Mouse (Mus musculus) gastrocnemius, postnatal 10 days (tissue): ENCODE results near the gene Prss12. TPM values are rescaled to one million over a fixed set of nuclear protein-coding genes. Genes with fewer than 3 reads are reported as not detected.
A peak's percentile ranks its signal among the peaks of the same experiment; 100 is the strongest.

Experiments used
- DNase-seq: peaks from one replicate; pipeline ENCODE4 v3.0.0; 2021; ENCODE audit warnings: mixed read lengths
- long read RNA-seq, 2 experiments: library from polyadenylated mRNA; stranded (forward); transcript quantifications; one replicate each; pipeline ENCODE4 v2.0.0; 2021
- total RNA-seq, 2 experiments: library from RNA; stranded (reverse); gene quantifications; 2 replicates each; pipeline ENCODE4 v1.2.3; 2021

Prss12 gene
- total RNA-seq: 1 to 10 TPM; 3.9 to 4.4 TPM
- long read RNA-seq, experiment 1, transcript Prss12-201 (11 exons, 2,602 nt): major isoform, 10 of 10 reads
- long read RNA-seq, experiment 1, partial matches to known transcripts: 0 of 10 reads
- long read RNA-seq, experiment 1, other reads (novel, unspliced or antisense): 0 of 10 reads
- long read RNA-seq, experiment 2, transcript Prss12-201 (11 exons, 2,602 nt): major isoform, 8 of 9 reads
- long read RNA-seq, experiment 2, partial matches to known transcripts: 1 of 9 reads
- long read RNA-seq, experiment 2, other reads (novel, unspliced or antisense): 0 of 9 reads

DNA sequence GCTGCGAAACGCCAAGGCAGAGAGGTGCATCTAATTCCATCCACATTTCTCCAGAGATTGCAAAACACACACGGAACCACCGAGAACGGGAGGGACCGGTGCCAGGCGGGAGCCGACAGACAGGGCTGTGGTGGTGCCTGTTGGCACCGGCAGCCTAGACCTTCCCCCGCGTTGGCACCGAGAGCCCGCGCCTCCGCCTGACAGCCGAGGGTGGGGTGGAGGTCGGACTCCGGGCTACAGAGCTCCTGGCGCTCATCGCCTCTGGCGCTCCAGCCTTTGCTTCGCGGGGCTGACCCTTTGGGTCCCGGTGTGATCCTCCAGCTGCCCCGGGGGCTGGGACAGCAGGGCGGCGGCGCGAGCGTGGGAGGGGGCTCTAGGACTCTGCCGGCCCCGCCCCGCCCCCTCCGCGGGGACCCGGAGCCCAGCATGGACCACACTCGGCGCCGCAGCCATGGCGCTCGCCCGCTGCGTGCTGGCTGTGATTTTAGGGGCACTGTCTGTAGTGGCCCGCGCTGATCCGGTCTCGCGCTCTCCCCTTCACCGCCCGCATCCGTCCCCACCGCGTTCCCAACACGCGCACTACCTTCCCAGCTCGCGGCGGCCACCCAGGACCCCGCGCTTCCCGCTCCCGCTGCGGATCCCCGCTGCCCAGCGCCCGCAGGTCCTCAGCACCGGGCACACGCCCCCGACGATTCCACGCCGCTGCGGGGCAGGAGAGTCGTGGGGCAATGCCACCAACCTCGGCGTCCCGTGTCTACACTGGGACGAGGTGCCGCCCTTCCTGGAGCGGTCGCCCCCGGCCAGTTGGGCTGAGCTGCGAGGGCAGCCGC is at the start of gene Prss12:
TSS of gene Prss12 (plus strand) at position 206 of the 830 bp plus-strand sequence.
- DNase-seq: peak; percentile 32

DNA sequence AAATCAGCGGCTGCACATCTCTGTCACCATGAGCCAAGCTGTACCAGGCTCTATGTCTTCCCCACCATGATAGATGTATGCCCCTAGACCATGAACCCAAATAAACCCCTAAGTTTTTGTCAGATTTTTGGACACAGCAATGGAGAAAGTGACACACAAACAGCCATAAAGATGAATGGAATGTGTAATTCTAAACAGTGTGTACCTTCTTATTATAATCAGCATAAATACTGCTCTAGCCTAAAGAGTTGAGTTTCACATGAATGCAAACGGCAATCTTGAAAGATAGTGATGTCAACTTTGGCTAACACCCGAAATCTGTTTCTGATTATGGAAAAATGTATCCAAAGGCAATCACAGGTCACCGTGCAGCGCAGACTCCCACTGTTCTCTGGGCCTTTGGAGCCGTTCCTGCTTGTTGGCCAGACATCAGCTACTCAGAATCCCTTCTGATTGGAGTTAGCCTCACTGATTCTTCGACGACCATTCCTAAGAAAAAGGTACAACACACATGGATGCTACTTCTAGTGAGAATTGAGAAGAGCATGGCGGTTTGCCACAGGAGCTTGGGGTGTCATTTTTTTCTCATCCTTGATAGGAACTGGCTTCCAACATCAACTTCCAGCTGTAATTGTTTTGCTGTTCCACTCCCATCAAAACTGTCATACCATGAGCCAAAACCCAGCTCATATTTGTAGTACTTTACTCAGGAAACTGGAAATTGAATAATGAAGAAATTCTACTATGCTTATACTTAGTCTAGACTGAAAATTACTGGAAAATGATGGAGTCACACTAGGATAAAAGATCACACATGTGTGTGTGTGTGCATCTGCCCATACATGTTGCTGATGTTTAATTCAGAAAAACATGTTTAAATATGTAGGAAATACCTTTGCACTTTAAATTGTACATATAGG is 48.9 kb upstream of the Prss12 start:
- DNase-seq: peak; percentile 4

DNA sequence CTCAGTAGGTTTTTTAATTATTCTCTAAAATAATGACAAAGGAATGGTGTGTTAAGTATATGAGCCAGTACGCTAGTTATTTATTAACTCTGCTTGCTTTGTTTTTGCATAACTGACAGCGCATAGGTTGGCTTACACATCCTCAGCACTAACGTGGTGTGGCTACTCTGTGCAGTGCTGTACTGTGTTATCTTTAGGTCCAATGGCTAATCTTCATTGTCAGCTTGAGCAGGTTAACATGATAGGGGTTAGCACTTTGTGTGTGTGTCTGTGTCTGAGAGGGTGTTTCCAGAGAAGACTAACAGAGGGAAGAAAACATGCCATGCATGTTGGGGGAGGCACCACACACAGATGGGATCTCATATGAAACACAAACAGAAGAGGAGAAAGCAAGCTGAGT is 41.8 kb upstream of the Prss12 start:
- DNase-seq: no peak

DNA sequence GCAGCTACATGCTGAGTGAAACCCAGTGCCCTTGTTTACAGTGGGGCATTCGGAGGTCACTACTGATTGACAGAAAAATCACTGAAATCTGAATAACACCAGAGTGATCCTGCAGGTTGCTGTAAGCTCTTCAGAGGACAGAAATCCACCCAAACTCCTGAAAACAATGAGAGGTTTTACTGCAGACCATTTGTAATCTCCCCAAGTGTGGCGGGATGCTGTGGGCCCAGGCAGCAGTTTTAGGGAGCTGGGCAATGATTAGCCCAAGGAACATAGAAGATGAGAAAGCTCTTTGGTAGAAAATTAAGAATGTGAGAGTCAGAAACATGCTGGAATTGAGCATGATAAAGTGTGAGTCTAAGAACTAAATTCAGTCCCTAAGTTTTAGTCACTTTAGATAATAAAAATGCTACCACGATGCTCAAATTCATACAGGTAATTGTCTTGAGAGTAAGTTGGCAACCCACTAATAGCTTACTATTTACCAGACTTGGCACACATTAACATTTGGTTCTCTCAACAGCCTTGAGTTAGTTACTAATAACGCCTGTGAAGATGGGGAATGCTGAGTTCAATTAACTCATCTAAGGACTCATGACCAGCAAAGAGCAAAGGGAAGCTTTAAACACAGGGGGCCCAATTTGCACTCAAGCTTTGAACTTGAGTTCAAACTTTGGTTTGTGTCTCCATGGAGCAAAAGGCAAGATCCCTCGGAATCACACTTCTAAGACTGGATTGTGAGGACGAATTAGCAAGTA is 34.7 kb upstream of the Prss12 start:
- DNase-seq: no peak

DNA sequence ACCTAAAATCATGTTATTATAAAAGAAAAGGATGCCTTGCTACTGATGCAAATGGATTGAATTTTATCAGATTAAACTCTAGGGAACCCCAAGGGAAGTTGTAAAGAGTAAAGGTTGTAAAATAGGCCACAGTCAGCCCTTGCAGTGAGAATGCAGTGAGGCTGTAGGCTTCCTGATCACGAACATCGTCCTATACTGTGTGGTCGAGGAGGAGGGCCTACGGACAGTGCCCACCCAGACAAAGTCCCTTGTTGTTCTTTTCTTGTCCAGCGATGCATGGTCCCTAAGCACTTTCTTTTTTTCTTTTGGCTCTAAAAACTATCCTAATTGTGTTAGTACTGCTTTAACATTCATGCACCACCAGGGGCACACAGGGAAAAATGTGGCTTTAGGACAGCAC is 33.5 kb upstream of the Prss12 start:
- DNase-seq: no peak

DNA sequence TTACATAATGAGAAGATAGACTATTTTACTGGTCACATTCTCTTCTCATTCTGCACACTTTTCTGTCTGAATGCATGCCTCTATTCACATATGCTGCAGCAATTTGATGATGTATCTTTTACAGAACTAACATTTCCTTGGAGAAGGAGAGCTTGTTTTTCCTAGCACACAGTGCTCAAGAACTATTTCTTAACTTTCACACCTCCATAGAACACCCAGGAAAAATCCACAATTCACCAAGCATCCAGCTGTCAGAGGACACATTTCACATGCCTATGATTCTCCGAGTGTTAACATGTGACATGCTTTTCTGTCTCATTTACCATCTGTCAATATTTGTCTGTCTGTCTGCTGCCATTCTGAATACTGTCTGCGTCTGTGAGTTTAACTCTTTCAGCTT is 21.1 kb upstream of the Prss12 start:
- no peak for DNase-seq

DNA sequence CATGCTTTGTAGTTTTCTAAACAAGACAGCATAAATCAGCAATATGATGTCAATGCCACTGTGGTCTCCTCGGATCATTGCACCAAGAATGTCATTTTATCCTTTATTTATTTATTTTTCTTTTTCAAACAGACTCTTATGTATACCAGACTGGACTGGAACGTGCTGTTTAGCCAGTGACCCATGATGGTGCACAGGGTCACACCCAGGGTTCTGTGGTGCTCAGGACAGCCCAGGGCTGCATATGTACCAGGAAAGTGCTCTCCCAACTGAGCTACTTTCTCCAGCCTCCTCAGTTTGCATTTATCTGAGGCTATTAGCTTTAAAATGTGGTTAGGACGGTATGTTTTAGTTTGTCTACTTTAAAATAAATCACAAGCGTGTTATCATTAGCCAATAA is 18.7 kb upstream of the Prss12 start:
- no peak for DNase-seq

DNA sequence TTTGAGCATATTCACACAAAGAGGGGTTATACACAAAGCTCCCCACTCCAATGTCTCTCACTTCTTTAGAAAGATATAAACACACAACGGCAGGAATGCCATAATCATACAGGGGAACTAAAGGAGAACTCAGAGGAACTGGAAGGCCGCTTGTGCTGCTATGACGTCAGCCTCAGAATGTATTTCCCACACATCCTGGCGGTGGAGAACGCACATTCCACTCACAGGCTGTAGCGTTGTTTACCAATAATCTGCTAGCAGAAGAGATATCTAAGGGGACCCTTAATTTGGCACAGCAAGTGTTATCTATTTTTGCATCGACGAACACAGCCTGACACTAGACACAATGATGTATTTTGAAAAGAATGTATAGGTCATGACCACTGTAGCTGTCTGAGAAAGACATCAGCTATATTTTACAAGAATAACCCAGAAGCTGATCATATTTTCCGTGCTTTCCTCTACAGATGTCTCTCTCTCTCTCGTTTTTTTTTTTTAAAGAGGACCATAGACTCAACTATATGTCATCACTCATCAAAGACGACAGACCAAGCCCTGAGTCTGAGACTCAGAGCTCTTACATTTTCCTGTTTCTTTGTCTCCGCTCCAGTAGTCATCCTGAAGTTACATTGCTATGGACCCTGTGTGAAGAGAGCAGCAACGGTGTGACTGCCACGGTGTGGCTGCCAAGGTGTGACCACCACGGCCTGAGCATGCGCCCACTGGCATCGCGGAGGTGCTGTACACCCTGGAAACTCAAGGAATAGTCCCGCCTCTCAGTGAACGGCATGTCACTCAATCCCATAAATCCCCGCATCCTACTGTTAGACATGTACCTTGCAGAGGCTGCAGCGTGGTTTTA is 16.9 kb upstream of the Prss12 start:
- no peak for DNase-seq

DNA sequence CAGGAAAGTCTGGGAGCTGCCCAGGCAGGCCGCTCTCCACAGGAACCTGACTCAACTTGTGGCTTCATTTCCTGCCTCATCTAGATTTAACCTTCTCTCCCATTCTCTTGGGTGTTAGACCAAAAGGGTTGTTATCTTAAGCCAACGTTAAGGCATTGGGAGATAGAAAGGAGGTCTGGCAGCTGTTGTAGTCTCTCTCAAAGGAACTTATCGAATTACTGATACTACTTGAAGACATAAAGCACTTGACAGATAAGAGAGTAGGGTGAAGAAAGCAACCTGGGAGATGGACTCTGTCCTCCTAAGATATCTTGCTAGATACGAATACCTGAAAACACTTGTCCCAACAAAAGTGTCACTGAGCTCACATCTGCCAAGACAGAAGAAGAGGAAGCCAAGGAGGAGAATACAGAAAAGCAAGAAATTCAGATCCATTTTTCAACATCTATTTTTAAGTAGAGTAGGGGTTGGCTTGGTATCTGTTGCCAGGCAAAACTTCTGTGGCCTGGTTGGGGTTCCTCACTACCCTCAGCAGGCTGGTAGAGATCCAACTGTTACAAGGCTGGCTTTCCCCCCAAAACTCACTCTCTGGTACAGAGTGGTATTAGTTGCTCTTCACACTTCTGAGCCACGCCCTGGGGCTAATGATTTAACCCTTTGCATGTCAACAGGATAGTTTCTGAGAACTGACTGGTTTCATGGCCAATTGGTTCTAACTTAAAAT is 14.6 kb upstream of the Prss12 start:
- DNase-seq: no peak

DNA sequence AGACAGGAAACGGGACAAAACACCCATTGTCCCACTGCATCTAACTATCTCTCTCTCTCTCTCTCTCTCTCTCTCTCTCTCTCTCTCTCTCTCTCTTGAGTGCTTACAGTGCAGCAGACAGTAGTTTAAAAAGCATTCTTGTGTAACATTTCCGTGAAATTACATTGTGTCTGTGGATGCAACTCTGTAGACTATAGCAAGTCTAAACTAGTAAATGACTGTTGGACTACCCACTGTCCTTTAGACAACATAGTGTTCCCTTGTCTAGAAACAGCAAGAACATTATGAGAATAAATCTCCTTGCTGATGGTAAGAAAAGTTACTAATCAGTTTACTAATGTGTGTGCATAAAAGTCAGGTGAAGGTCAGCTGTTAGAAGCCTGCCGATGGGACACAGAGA is 13.4 kb upstream of the Prss12 start:
- no peak for DNase-seq

DNA sequence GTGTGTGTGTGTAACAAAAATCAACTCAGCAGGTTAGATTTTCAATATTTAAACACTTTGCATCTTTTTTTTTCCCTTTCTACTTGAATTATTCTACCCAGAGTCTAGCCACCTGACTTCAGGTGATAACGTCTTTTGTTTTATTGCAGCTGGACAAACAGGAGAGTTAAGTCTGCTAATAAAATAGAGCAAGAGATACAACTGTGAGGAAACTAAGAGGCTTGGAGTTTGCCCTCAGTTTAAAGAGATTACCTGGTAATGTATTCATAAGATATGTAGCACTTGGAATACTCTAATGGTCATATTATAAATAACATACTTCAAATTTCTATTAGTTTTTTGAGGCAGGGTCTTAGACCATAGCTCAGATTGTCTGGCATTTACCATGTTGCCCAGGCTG is 9.1 kb upstream of the Prss12 start:
- DNase-seq: no peak

DNA sequence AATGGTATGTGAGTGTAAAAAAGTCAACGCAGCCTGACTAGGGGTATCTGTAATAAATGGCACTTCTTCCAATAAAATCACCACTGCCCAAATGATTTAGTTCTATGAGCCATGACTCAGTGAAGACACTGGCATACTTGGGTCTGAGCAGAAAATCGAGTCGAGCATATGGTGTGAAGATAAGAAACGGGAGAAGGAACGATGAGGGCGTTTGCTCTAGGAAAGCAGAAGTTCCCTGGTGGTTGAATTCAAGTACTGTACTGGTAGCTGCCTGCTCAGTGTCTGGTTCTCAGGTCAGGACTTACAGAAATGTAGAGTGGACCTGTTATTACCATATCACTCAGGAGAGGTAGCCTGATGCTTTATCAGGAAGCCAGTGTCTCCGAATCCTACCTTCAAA is 6.2 kb upstream of the Prss12 start:
- no peak for DNase-seq

DNA sequence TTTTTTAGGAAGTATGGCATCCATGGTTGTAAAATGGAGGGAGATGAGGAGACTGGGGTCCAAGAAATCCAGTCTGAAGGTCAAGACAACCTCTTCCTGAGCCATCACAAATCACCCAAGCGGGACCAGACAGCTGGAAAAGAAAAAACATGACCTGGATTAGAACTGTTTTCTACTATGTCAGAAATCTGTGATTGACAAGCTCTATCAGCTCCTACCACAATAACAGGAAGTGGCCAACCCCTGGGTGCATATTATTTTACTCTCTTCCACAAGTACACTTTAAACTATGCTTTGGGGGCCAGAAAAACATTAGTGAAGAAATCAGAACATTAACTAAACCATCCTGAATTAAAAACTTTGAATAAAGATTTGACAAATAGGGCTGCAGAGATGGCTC is 2.2 kb upstream of the Prss12 start:
- DNase-seq: no peak

DNA sequence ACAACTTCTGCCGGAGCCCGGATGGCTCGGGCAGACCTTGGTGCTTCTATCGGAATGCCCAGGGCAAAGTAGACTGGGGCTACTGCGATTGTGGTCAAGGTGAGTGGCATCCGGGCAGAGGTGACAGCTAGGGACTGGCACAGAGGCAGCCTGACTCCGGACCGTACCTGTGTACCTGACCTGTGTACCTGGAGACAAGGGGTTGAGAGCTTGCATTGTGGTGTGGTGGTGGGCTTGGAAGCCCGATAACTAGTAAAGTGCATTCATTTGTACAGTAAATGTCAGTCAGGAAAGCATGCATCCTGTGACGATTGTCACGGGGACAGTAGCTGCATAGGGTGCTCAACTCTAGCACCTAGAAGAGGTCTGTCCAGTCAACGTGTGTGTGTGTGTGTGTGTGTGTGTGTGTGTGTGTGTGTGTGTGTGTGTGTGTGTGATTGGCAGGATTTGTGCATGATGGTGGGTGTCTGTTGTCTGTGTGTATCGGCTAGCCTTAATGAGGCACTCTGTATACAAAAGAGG is 886 bp downstream of the Prss12 start:
- no peak for DNase-seq

DNA sequence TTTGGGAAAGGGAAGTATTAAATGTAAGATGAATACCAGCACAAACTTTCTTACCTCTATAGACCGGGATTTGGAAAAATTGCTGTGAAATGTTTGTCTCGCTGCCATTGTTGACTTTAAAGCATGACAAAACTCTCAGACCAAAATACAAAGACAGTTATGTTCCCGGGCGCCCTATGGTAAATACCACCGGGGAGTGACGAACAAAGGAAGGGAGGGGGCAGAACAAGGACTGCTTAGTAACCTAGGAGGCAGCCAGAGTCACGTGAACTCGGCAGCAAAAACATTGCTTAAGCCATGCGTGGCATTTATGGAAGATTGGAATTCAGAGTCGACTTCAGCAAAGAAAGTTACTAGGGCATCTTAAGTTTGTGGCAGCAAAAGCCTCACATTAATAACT is 1.4 kb downstream of the Prss12 start:
- DNase-seq: no peak

DNA sequence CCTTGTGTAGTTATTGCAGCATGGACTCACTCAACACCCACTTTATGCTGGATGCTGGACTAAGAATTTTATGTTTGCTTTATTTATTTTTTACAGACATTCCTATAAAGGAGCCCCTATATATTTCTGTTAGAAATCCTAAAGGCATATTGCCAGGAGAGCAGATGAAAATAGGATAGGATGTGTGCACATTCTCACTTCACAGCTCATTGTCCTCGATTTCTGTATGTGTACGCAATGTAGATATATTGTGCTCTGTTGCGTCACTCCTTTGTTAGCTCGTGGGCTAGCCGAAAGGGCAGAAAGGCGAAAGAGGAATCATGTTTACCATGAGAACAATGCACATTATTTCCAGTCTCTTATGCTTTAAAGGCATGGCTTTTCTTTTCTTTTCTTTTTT is 3.4 kb downstream of the Prss12 start:
- DNase-seq: no peak

DNA sequence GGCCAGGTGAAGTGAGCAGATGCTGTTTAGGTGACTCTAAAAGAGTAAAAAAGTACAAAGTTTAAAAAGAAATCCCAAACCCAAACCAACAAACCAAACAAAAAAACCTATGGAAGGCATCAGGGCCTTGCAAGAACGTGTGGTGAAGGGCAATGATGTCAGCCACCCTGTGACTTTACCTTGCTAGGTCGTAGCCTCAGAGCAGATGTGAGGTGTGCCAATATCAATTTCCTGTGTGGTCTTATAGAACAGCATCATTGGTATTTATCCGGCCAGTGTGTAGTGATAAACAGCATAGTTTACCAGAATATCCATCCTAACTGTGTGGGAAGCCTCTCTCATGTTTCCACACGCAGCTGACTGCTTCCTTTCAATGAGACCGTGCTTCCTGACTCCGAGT is 6.2 kb downstream of the Prss12 start:
- no peak for DNase-seq

DNA sequence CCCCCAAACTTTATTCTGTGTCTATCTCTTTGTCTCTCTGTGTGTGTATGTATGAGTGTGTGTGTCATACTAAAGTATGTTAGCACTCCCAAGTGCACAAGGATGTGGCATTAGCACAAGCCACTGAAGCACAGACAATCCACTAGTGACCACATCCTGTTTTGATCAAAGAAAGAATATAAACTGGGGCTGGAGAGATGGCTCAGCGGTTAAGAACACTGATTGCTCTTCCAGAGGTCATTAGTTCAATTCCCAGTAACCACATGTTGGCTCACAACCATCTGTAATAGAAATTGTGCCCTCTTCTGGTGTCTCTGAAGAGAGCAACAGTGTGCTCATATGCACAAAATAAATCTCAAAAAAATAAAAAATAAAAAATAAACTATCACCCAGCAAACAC is 12.8 kb downstream of the Prss12 start:
- DNase-seq: no peak

DNA sequence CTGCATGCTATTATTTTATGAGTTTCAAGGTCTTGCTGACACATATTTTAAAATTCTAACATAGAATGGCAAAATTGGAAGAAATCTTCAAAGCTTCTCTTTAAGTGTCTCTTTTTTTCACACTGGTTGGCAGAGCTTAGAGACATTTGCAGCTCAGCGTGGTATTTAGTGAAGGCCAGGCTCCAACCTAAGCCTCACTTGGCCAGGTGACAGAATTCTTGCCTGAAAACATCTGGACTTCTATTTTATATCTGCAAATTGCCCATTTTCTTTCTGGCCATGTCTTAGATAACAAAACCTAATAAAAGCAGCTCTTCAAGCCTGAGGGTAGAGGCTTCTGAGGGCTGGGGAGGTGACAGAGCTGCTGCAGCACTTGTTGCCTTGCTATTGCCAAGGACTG is 13.7 kb downstream of the Prss12 start:
- DNase-seq: no peak

DNA sequence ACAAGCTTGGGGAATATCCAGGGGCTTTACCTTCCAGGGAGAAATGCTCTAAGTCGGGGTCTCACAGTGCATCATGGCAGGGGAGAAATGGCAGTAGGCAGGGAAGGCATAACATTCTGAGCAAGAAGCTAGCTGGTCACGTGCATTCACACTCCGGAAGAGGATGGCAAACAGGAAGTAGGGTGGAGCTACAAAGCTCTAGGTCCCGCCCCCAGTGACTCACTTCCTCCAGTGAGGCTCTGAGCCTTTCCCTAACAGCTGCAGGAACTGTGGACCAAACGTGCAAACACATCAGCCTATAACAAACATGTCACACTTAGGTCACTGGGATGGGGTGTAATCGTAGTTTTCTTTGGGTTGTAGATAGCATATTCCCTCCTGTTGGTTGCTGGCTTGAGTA is 15.6 kb downstream of the Prss12 start:
- DNase-seq: no peak
